Mouse (Mus musculus) layer of hippocampus, adult 18-20 months (tissue): ENCODE measurements at regions not wholly inside any gene's neighbourhood (a gene's known extent, or its start where the extent isn't known, plus 50 kb on each side); places are given as distances from the start of the nearest gene placed in this dataset.

Experiments
- DNase-seq, 2 experiments: peaks; one replicate each; pipeline ENCODE4 v3.0.0; 2022; ENCODE audit warnings: low spot score in 2 of 2

GRCm38 (mm10) chr8:27677143-27678106 is 230.0 kb downstream of the Poteg start:
- peak in 1 of 2 experiments; percentile 61 for DNase-seq

- peak; percentile 34 to 79 for DNase-seq
Observed at GRCm38 (mm10) chr8:27679164-27679563, 231.7 kb downstream of the Poteg start.

- DNase-seq, result peak in 1 of 2 experiments; percentile 20
Observed at GRCm38 (mm10) chr8:27721988-27722387, 274.5 kb downstream of the Poteg start.

GRCm38 (mm10) chr8:27770296-27770695 is 322.8 kb downstream of the Poteg start:
- DNase-seq, result no peak

- DNase-seq, result no peak
Observed at GRCm38 (mm10) chr8:27770803-27771202, 323.3 kb downstream of the Poteg start.

- DNase-seq, result no peak
Observed at GRCm38 (mm10) chr8:27771250-27771649, 323.8 kb downstream of the Poteg start.

- DNase-seq, result no peak
Observed at GRCm38 (mm10) chr8:27778982-27779381, 331.5 kb downstream of the Poteg start.
